Mouse (Mus musculus): ENCODE data around the gene Spatc1l. TPM values are rescaled to one million over a fixed set of nuclear protein-coding genes. Genes with fewer than 3 reads are reported as not detected.
A peak's percentile ranks its signal among the peaks of the same experiment; 100 is the strongest.

The Spatc1l gene
- not detected in 2 replicates for polyA plus RNA-seq (2015; fragmentation: Nextera tagmentation; extraction: Ambion mirVana)

- Histone ChIP-seq H3K27ac (no peak within 1 kb of the TSS), H3K36me3 (no peaks in the 10 kb centered on the region), H3K4me1 (replicated peaks) (no peaks in the 10 kb centered on the region), H3K9ac (no peak within 1 kb of the TSS), H3K4me3 (replicated peaks) (no peak within 1 kb of the TSS), H3K9me3 (no peaks in the 10 kb centered on the region), H3K4me2 (replicated peaks) (no peak within 1 kb of the TSS), H3K27me3 (replicated peaks) (no peaks in the 10 kb centered on the region)
- ATAC-seq = no peak
- WGBS = 84% methylated on average over 10 of the region's 10 CpGs
Measured at GRCm38 (mm10) chr10:76561972-76562371, at the start of gene Spatc1l. Gene Spatc1l (plus strand): TSS chr10:76562272.

GRCm38 (mm10) chr10:76512965-76513583 lies 49.0 kb upstream of the Spatc1l start:
- ATAC-seq = peak; percentile 85
- Histone ChIP-seq H3K27me3 (replicated peaks) (no peaks in the 10 kb centered on the region), H3K27ac (no peak overlapping the region), H3K4me3 (replicated peaks) (no peak overlapping the region), H3K9me3 (no peaks in the 10 kb centered on the region), H3K4me1 (replicated peaks) (no peaks in the 10 kb centered on the region), H3K4me2 (replicated peaks) (no peak overlapping the region), H3K9ac (no peak overlapping the region), H3K36me3 (peaks cover 17% of the 10 kb centered on the region; the same call in 1 of the 2 replicates)
- WGBS = 58% methylated on average over 5 of the region's 5 CpGs

- peak overlapping the region; percentile 34; the same call in 1 of the 2 replicates for H3K27ac ChIP-seq
- ATAC-seq = no peak
- H3K27me3 ChIP-seq (replicated peaks) = no peaks in the 10 kb centered on the region
- peaks cover 14% of the 10 kb centered on the region for H3K36me3 ChIP-seq
- no peaks in the 10 kb centered on the region for H3K9me3 ChIP-seq
- H3K4me2 ChIP-seq (replicated peaks) = peak overlapping the region; percentile 89
- peak overlapping the region; percentile 71 for H3K4me3 ChIP-seq (replicated peaks)
- 1% methylated on average over 11 of the region's 11 CpGs for WGBS
- peaks cover 10% of the 10 kb centered on the region; the same call in 1 of the 2 replicates for H3K4me1 ChIP-seq (replicated peaks)
- peak overlapping the region; percentile 70; the same call in 1 of the 2 replicates for H3K9ac ChIP-seq
Measured at GRCm38 (mm10) chr10:76530922-76531321, 31.1 kb upstream of the Spatc1l start.

GRCm38 (mm10) chr10:76531375-76531774 lies 30.7 kb upstream of the Spatc1l start, which contains the start of gene Lss:
Gene Lss (plus strand): TSS chr10:76531588.
- peak; percentile 100 for ATAC-seq
- H3K27me3 ChIP-seq (replicated peaks) = no peaks in the 10 kb centered on the region
- under 1% methylated on average over 36 of the region's 37 CpGs for WGBS

DNA sequence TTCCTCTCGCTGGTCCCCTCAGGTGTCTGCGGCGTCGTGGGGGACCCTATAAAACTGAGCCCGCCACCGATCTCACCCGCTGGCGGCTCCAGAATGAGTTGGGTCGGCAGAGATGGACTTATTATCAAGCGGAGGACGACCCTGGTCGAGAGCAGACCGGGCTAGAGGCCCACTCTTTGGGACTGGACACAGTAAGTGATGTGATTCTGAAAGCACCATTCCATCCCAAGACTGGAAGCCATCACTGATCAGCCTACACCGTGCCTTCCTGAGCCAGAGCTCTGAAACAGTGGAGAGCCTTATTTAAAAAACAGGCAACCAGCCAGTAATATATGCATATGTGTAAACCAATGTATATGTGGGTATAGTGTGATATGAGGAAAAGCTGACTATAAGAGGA lies 30.2 kb upstream of the Spatc1l start:
- peak overlapping the region; percentile 77 for H3K27ac ChIP-seq
- peak overlapping the region; percentile 89 for H3K4me2 ChIP-seq (replicated peaks)
- peak overlapping the region; percentile 71 for H3K4me3 ChIP-seq (replicated peaks)
- H3K9me3 ChIP-seq = no peaks in the 10 kb centered on the region
- H3K4me1 ChIP-seq (replicated peaks) = peaks cover 10% of the 10 kb centered on the region; the same call in 1 of the 2 replicates
- under 1% methylated on average over 14 of the region's 14 CpGs for WGBS
- H3K36me3 ChIP-seq = peaks cover 16% of the 10 kb centered on the region
- ATAC-seq = peak; percentile 52
- H3K9ac ChIP-seq = peak overlapping the region; percentile 70
- H3K27me3 ChIP-seq (replicated peaks) = no peaks in the 10 kb centered on the region

More at GRCm38 (mm10) chr10:76531375-76531774, 30.7 kb upstream of the Spatc1l start, which contains the start of gene Lss:
- Histone ChIP-seq H3K4me2 (replicated peaks) (peak within 1 kb of the TSS; percentile 89), H3K9ac (peak within 1 kb of the TSS; percentile 70), H3K27ac (peak within 1 kb of the TSS; percentile 77), H3K4me1 (replicated peaks) (peaks cover 10% of the 10 kb centered on the region; the same call in 1 of the 2 replicates), H3K9me3 (no peaks in the 10 kb centered on the region), H3K36me3 (peaks cover 16% of the 10 kb centered on the region), H3K4me3 (replicated peaks) (peak within 1 kb of the TSS; percentile 71)

- WGBS = 96% methylated on average over 7 of the region's 7 CpGs
Measured at GRCm38 (mm10) chr10:76535526-76535925, 26.5 kb upstream of the Spatc1l start.

DNA sequence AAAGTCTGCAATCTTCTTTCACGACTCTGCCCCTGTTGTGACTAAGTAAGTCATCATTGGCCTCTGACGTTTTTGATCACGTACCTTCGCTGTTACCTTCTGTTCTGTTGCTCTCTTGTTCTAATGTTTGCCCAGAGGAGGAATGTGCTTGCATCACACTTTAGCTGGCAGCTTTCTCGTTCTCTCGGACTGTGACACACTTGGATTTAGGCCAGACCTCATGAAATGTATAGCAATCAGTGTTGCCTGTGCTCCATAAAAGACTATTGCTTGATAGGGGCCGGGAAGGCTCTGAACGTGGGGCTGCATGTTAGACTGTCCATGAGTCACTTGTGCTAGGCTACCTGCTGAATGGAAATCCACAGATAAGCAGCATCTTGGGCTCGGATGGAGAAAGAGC lies 24.5 kb upstream of the Spatc1l start:
- H3K4me3 ChIP-seq (replicated peaks) = no peak overlapping the region
- WGBS = 77% methylated on average over 9 of the region's 9 CpGs
- peaks cover 4% of the 10 kb centered on the region; the same call in 1 of the 2 replicates for H3K4me1 ChIP-seq (replicated peaks)
- H3K27me3 ChIP-seq (replicated peaks) = no peaks in the 10 kb centered on the region
- H3K9me3 ChIP-seq = no peaks in the 10 kb centered on the region
- no peak overlapping the region; the same call in 1 of the 2 replicates for H3K4me2 ChIP-seq (replicated peaks)
- no peak overlapping the region for H3K9ac ChIP-seq
- ATAC-seq = peak; percentile 59
- H3K36me3 ChIP-seq = peaks cover 48% of the 10 kb centered on the region
- no peak overlapping the region for H3K27ac ChIP-seq

More at GRCm38 (mm10) chr10:76535526-76535925, 26.5 kb upstream of the Spatc1l start:
- H3K9ac ChIP-seq = no peak overlapping the region
- no peak overlapping the region for H3K27ac ChIP-seq
- H3K27me3 ChIP-seq (replicated peaks) = no peaks in the 10 kb centered on the region
- no peak overlapping the region for H3K4me2 ChIP-seq (replicated peaks)
- peaks cover 36% of the 10 kb centered on the region for H3K36me3 ChIP-seq
- no peak for ATAC-seq
- H3K4me3 ChIP-seq (replicated peaks) = no peak overlapping the region
- no peaks in the 10 kb centered on the region for H3K9me3 ChIP-seq
- peaks cover 8% of the 10 kb centered on the region; the same call in 1 of the 2 replicates for H3K4me1 ChIP-seq (replicated peaks)

GRCm38 (mm10) chr10:76541336-76542085 lies 20.6 kb upstream of the Spatc1l start:
- no peaks in the 10 kb centered on the region for H3K9me3 ChIP-seq
- peaks cover 58% of the 10 kb centered on the region for H3K36me3 ChIP-seq
- no peaks in the 10 kb centered on the region for H3K4me1 ChIP-seq (replicated peaks)
- no peaks in the 10 kb centered on the region for H3K27me3 ChIP-seq (replicated peaks)
- no peak for ATAC-seq
- H3K4me3 ChIP-seq (replicated peaks) = no peak overlapping the region
- no peak overlapping the region for H3K9ac ChIP-seq
- 92% methylated on average over 11 of the region's 11 CpGs for WGBS
- no peak overlapping the region for H3K4me2 ChIP-seq (replicated peaks)
- H3K27ac ChIP-seq = no peak overlapping the region

GRCm38 (mm10) chr10:76542636-76543375 lies 19.3 kb upstream of the Spatc1l start:
- H3K27ac ChIP-seq = no peak overlapping the region
- 81% methylated on average over 10 of the region's 10 CpGs for WGBS

GRCm38 (mm10) chr10:76546566-76546965 lies 15.5 kb upstream of the Spatc1l start:
- H3K27me3 ChIP-seq (replicated peaks) = no peaks in the 10 kb centered on the region
- peaks cover 68% of the 10 kb centered on the region for H3K36me3 ChIP-seq
- no peaks in the 10 kb centered on the region for H3K4me1 ChIP-seq (replicated peaks)
- H3K27ac ChIP-seq = no peak overlapping the region
- H3K4me3 ChIP-seq (replicated peaks) = no peak overlapping the region
- no peak overlapping the region for H3K9ac ChIP-seq
- H3K9me3 ChIP-seq = no peaks in the 10 kb centered on the region
- ATAC-seq = no peak
- WGBS = 92% methylated on average over 8 of the region's 8 CpGs
- no peak overlapping the region for H3K4me2 ChIP-seq (replicated peaks)

More at GRCm38 (mm10) chr10:76542636-76543375, 19.3 kb upstream of the Spatc1l start:
- no peaks in the 10 kb centered on the region for H3K27me3 ChIP-seq (replicated peaks)
- H3K36me3 ChIP-seq = peaks cover 70% of the 10 kb centered on the region
- H3K9ac ChIP-seq = no peak overlapping the region
- ATAC-seq = no peak
- no peak overlapping the region for H3K4me2 ChIP-seq (replicated peaks)
- no peaks in the 10 kb centered on the region for H3K9me3 ChIP-seq
- H3K4me1 ChIP-seq (replicated peaks) = no peaks in the 10 kb centered on the region
- H3K4me3 ChIP-seq (replicated peaks) = no peak overlapping the region

DNA sequence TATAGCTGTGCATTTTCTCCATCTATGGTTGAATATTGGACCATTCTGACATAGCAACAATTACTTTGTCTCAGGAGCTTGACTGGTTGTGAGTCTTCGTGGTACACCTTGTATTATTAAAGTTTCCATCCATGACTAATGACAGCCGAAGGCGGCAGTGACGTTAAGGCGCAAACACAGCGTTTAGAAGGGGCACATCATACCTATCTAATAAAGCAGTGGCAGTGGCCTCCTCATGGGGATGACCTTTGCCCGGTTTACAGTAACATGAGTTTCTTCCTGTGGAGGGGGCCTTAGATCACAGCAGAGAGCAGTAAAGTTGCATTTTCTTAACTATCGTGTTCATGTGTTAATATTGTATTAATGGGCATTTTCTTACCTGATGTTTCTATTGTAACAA lies 13.9 kb upstream of the Spatc1l start:
- Histone ChIP-seq H3K9ac (no peak overlapping the region), H3K4me2 (replicated peaks) (no peak overlapping the region), H3K27ac (no peak overlapping the region), H3K27me3 (replicated peaks) (no peaks in the 10 kb centered on the region), H3K4me3 (replicated peaks) (no peak overlapping the region), H3K36me3 (peaks cover 72% of the 10 kb centered on the region), H3K9me3 (no peaks in the 10 kb centered on the region), H3K4me1 (replicated peaks) (no peaks in the 10 kb centered on the region)
- 85% methylated on average over 8 of the region's 8 CpGs for WGBS
- peak; percentile 40; the same call in 1 of the 2 replicates for ATAC-seq

DNA sequence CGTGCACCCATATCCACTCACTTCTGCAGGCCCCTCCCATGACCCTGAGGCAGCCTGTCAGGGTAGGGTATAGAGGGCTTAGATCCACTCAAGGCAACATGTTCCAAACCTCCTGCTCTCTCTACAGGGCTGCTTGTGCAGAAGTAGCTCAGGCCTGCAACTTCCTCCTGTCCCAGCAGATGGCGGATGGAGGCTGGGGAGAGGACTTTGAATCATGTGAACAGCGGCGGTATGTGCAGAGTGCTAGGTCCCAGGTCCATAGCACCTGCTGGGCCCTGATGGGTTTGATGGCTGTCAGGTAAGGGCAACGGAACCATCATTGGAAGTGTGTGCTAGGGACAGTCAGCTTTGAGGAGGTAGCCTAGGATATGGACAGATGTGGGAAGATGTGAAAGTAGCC lies 11.6 kb upstream of the Spatc1l start:
- Histone ChIP-seq H3K27me3 (replicated peaks) (no peaks in the 10 kb centered on the region), H3K4me3 (replicated peaks) (no peak overlapping the region), H3K4me2 (replicated peaks) (no peak overlapping the region), H3K4me1 (replicated peaks) (no peaks in the 10 kb centered on the region), H3K27ac (no peak overlapping the region), H3K9ac (no peak overlapping the region), H3K36me3 (peaks cover 64% of the 10 kb centered on the region), H3K9me3 (no peaks in the 10 kb centered on the region)
- ATAC-seq = no peak
- WGBS = 92% methylated on average over 5 of the region's 5 CpGs

Data from intestine, embryonic 15.5 days (tissue).